Mouse (Mus musculus): Measurements from ENCODE around the gene Ikbkg.

GRCm38 (mm10) chrX:74359171-74359570 is 33.9 kb upstream of the Ikbkg start:
- no peak for TF ChIP-seq GATA1 (IDR thresholded peaks at IDR 0.05; ENCODE audit: borderline replicate concordance, low read length)
- TF ChIP-seq FLI1 (IDR thresholded peaks at IDR 0.05; ENCODE audit: low read length): no peak

Measured in megakaryocyte, embryonic 14.5 days (primary cell).